Mouse (Mus musculus): ENCODE measurements around the gene Gm3594. TPM values are rescaled to one million over a fixed set of nuclear protein-coding genes. Genes with fewer than 3 reads are reported as not detected.

The Gm3594 gene
- not detected in 2 replicates for polyA plus RNA-seq (2012; rRNA removed)

GRCm38 (mm10) chr14:6444511-6444910 lies at the start of gene Gm3594:
Gene Gm3594 (minus strand): TSS chr14:6444611.

DNA sequence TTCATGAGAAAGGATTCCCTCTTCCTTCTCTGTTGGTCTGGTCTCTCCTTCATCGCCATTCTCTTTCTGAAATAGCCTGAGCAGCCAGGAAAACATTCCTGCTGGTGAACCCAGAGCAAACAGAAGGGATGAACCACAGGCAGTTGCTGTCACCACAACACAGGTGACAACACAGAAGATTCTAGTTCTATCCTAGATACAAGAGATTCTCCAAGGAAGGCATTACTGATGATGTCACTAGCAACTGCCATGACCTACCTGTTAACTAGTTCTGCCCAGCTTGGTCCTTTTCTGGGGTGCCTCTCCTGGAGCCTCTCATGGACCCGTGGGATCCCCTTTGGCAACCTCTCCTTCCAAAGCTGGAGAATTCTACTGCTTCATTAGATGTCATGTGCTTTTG lies 32.0 kb downstream of the Gm3594 start, which contains the start of gene Gm3591:
Gene Gm3591 (minus strand): TSS at position 101 of the 400 bp plus-strand sequence.

DNA sequence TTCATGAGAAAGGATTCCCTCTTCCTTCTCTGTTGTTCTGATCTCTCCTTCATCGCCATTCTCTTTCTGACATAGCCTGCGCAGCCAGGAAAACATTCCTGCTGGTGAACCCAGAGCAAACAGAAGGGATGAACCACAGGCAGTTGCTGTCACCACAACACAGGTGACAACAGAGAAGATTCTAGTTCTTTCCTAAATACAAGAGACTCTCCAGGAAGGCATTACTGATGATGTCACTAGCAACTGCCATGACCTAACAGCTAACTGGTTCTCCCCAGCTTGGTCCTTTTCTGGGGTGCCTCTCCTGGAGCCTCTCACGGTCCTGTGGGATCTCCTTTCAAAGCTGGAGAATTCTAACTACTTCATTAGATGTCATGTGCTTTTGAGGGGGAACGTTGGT lies 54.2 kb downstream of the Gm3594 start, which contains the start of gene Gm16440:
Gene Gm16440 (minus strand): TSS at position 101 of the 400 bp plus-strand sequence.

Other genes starting within 250 kb of the Gm3594 start
- 0.03 and 0.05 TPM in 2 replicates for gene Gm21560, start 225.3 kb downstream of the Gm3594 start, polyA plus RNA-seq (2012; rRNA removed)
- gene Gm3411, start 157.4 kb downstream of the Gm3594 start, polyA plus RNA-seq (2012; rRNA removed), result 4.3 and 4.9 TPM in 2 replicates
- 0.27 and 0.37 TPM in 2 replicates for gene Gm21103, start 139.8 kb downstream of the Gm3594 start, polyA plus RNA-seq (2012; rRNA removed)
- not detected in 2 replicates for gene Gm3618, start 100.9 kb downstream of the Gm3594 start, polyA plus RNA-seq (2012; rRNA removed)
- 0.11 TPM in 1 of 2 replicates, not detected in the other for gene Gm16440, start 54.3 kb downstream of the Gm3594 start, polyA plus RNA-seq (2012; rRNA removed)
- gene Gm3591, start 32.1 kb downstream of the Gm3594 start, polyA plus RNA-seq (2012; rRNA removed), result 9.1 TPM in 2 replicates
- gene Gm8356, start 92.7 kb upstream of the Gm3594 start, polyA plus RNA-seq (2012; rRNA removed), result not detected in 2 replicates
- gene Gm3629, start 146.0 kb upstream of the Gm3594 start, polyA plus RNA-seq (2012; rRNA removed), result 1.4 and 1.6 TPM in 2 replicates
- 1.3 and 1.4 TPM in 2 replicates for gene Gm3460, start 177.8 kb upstream of the Gm3594 start, polyA plus RNA-seq (2012; rRNA removed)
- 0.03 TPM in 1 of 2 replicates, not detected in the other for gene Gm10251, start 239.6 kb upstream of the Gm3594 start, polyA plus RNA-seq (2012; rRNA removed)